Mouse (Mus musculus) embryonic fibroblast, embryonic 13.5 days (primary cell): ENCODE measurements at regions not wholly inside any gene's neighbourhood (a gene's known extent, or its start where the extent isn't known, plus 50 kb on each side); places are given as distances from the start of the nearest gene placed in this dataset.

Experiments used
- CTCF ChIP-seq: IDR thresholded peaks from 2 replicates; pipeline ENCODE4 v1.5.1; 2011; ENCODE audit warnings: mild to moderate bottlenecking, control low read depth, low read length, moderate library complexity, borderline replicate concordance; ENCODE audit not compliant: insufficient read depth
- POLR2A ChIP-seq: IDR thresholded peaks from 2 replicates; pipeline ENCODE4 v1.6.1; 2011; ENCODE audit warnings: low read depth, mild to moderate bottlenecking, control low read depth, low read length, moderate library complexity

GRCm38 (mm10) chr6:93065917-93066552 is 122.7 kb upstream of the Adamts9 start:
- TF ChIP-seq CTCF (no peak), POLR2A (no peak)
